Mouse (Mus musculus) heart, postnatal 0 days (tissue): ENCODE measurements around the gene Vsig2. TPM values are rescaled to one million over a fixed set of nuclear protein-coding genes. Genes with fewer than 3 reads are reported as not detected.

Experiments used
- ATAC-seq: fragments of 200-750 bp; cut with Nextera tagmentation; 2 replicates; pipeline ENCODE4 v1.8.0; 2017; ENCODE audit warnings: low read depth, moderate number of reproducible peaks, moderate library complexity; ENCODE audit not compliant: insufficient read depth
- DNase-seq: peaks from one replicate; pipeline ENCODE4 v3.0.0-alpha.2; 2016; ENCODE audit warnings: low spot score
- H3K27ac ChIP-seq: fragments of 300-500 bp; sonication (generic); 2 replicates; pipeline ENCODE4 v1.5.1; 2014; ENCODE audit warnings: low read depth, mild to moderate bottlenecking
- H3K27me3 ChIP-seq: fragments of 300-500 bp; sonication (generic); 2 replicates; pipeline ENCODE4 v1.6.1; 2014; ENCODE audit warnings: low read length, mixed read lengths; ENCODE audit not compliant: control insufficient read depth, insufficient read depth
- H3K36me3 ChIP-seq: fragments of 300-500 bp; sonication (generic); replicated peaks from 2 replicates; pipeline ENCODE4 v1.6.1; 2014; ENCODE audit warnings: low read length, mixed read lengths; ENCODE audit not compliant: control insufficient read depth, insufficient read depth
- H3K4me1 ChIP-seq: fragments of 300-500 bp; sonication (generic); 2 replicates; pipeline ENCODE4 v1.6.1; 2014; ENCODE audit warnings: antibody characterized with exemption; ENCODE audit not compliant: control insufficient read depth, insufficient read depth
- H3K4me2 ChIP-seq: fragments of 300-500 bp; sonication (generic); 2 replicates; pipeline ENCODE4 v1.6.1; 2014; ENCODE audit warnings: low read depth, mild to moderate bottlenecking, low read length, moderate library complexity
- H3K4me3 ChIP-seq: fragments of 300-500 bp; sonication (generic); 2 replicates; pipeline ENCODE4 v1.5.1; 2014; ENCODE audit warnings: low read depth, low read length
- H3K9ac ChIP-seq: fragments of 300-500 bp; sonication (generic); replicated peaks from 2 replicates; pipeline ENCODE4 v1.6.1; 2014; ENCODE audit warnings: low read depth, low read length, mixed read lengths
- H3K9me3 ChIP-seq: fragments of 300-500 bp; sonication (generic); replicated peaks from 2 replicates; pipeline ENCODE4 v1.6.1; 2016; ENCODE audit warnings: low read length; ENCODE audit not compliant: control insufficient read depth
- CTCF ChIP-seq: IDR thresholded peaks from 2 replicates; pipeline ENCODE4 v1.5.1; 2016; ENCODE audit warnings: antibody characterized with exemption, control low read depth, low read depth
- EP300 ChIP-seq: IDR thresholded peaks from 2 replicates; pipeline ENCODE4 v1.6.1; 2016; ENCODE audit warnings: antibody characterized with exemption, low read depth
- WGBS: fragments of 180-500 bp; shearing (Covaris S2); extraction: QIAGEN DNeasy Blood & Tissue Kit; methylation state at CpG from one replicate; pipeline ENCODE4 v1.1.7; 2014; 5-methylcytosine and 5-hydroxymethylcytosine counted together
- polyA plus RNA-seq: library from polyadenylated mRNA; unstranded; fragments of >200 nt; fragmentation: Nextera tagmentation; extraction: Ambion mirVana; gene quantifications from 2 replicates; pipeline ENCODE4 v1.2.1, GENCODE M21; 2015
- total RNA-seq: library from RNA; depleted of rRNA; stranded (reverse); fragments of >200 nt; gene quantifications from 2 replicates; pipeline ENCODE4 v1.2.3, GENCODE M21; 2014; ENCODE audit warnings: low replicate concordance

The Vsig2 gene
- total and polyA plus RNA-seq, 2 experiments from 2014 or later: 1.5 TPM; not detected in 1

GRCm38 (mm10) chr9:37544447-37545165, 5.6 kb downstream of the Vsig2 start:
- WGBS: 6% methylated on average over 29 of the region's 29 CpGs
- peak; percentile 68 for ATAC-seq
- Histone ChIP-seq H3K9me3 (no peaks in the 10 kb centered on the region), H3K4me3 (peak overlapping the region; percentile 45), H3K4me2 (peak overlapping the region; percentile 80), H3K9ac (no peak overlapping the region), H3K27ac (no peak overlapping the region), H3K36me3 (no peaks in the 10 kb centered on the region), H3K27me3 (peaks cover 10% of the 10 kb centered on the region; the same call in 1 of the 2 replicates), H3K4me1 (peaks cover 5% of the 10 kb centered on the region)
- DNase-seq: peak; percentile 57
- TF ChIP-seq CTCF (peak; percentile 62), EP300 (peak; percentile 47; the same call in 1 of the 2 replicates)

- Histone ChIP-seq H3K4me3 (peak overlapping the region; percentile 45), H3K27ac (no peak overlapping the region), H3K36me3 (no peaks in the 10 kb centered on the region), H3K9me3 (no peaks in the 10 kb centered on the region), H3K4me2 (peak overlapping the region; percentile 80), H3K27me3 (peaks cover 13% of the 10 kb centered on the region; the same call in 1 of the 2 replicates), H3K9ac (no peak overlapping the region), H3K4me1 (peaks cover 5% of the 10 kb centered on the region)
- DNase-seq (no peak), ATAC-seq (no peak)
- 31% methylated on average over 17 of the region's 17 CpGs for WGBS
- no peak for TF ChIP-seq CTCF
- TF ChIP-seq EP300: no peak
Measured at GRCm38 (mm10) chr9:37545166-37545610, 6.1 kb downstream of the Vsig2 start.

GRCm38 (mm10) chr9:37545847-37546452, 6.9 kb downstream of the Vsig2 start:
- H3K9ac ChIP-seq: no peak overlapping the region
- H3K27me3 ChIP-seq: peaks cover 21% of the 10 kb centered on the region; the same call in 1 of the 2 replicates
- H3K36me3 ChIP-seq: no peaks in the 10 kb centered on the region
- no peak overlapping the region for H3K4me3 ChIP-seq
- H3K4me2 ChIP-seq: no peak overlapping the region
- no peak for ATAC-seq
- no peak for DNase-seq
- no peak overlapping the region for H3K27ac ChIP-seq
- WGBS: 26% methylated on average over 27 of the region's 27 CpGs
- peaks cover 5% of the 10 kb centered on the region for H3K4me1 ChIP-seq
- TF ChIP-seq EP300 (no peak), CTCF (no peak)
- H3K9me3 ChIP-seq: no peaks in the 10 kb centered on the region

GRCm38 (mm10) chr9:37546889-37547288, 7.8 kb downstream of the Vsig2 start:
- Histone ChIP-seq H3K4me3 (no peak overlapping the region), H3K4me2 (no peak overlapping the region), H3K9ac (no peak overlapping the region), H3K27me3 (peaks cover 29% of the 10 kb centered on the region), H3K27ac (no peak overlapping the region), H3K9me3 (no peaks in the 10 kb centered on the region), H3K4me1 (peaks cover 7% of the 10 kb centered on the region), H3K36me3 (no peaks in the 10 kb centered on the region)
- DNase-seq: no peak
- TF ChIP-seq EP300 (no peak), CTCF (no peak; the same call in 1 of the 2 replicates)
- no peak for ATAC-seq
- 93% methylated on average over 1 of the region's 1 CpGs for WGBS

GRCm38 (mm10) chr9:37550435-37550834, 11.4 kb downstream of the Vsig2 start:
- Histone ChIP-seq H3K36me3 (no peaks in the 10 kb centered on the region), H3K9me3 (no peaks in the 10 kb centered on the region), H3K9ac (no peak overlapping the region), H3K4me2 (no peak overlapping the region), H3K4me1 (peaks cover 7% of the 10 kb centered on the region; the same call in 1 of the 2 replicates), H3K27ac (no peak overlapping the region), H3K27me3 (peaks cover 44% of the 10 kb centered on the region), H3K4me3 (no peak overlapping the region)
- no peak for ATAC-seq
- DNase-seq: no peak
- no peak for TF ChIP-seq EP300
- WGBS: 67% methylated on average over 1 of the region's 1 CpGs
